Mouse (Mus musculus) hindbrain, embryonic 16.5 days (tissue): ENCODE measurements around the gene Gas7. TPM values are rescaled to one million over a fixed set of nuclear protein-coding genes. Genes with fewer than 3 reads are reported as not detected.

ENCODE experiments used
- ATAC-seq: fragments of 200-750 bp; cut with Nextera tagmentation; 2 replicates; pipeline ENCODE4 v1.8.0; 2017; ENCODE audit warnings: moderate TSS enrichment, moderate library complexity
- H3K27ac ChIP-seq: fragments of 300-500 bp; sonication (generic); 2 replicates; pipeline ENCODE4 v1.5.1; 2014; ENCODE audit warnings: low read depth, mild to moderate bottlenecking, control low read depth, low read length, moderate library complexity
- H3K27me3 ChIP-seq: fragments of 300-500 bp; sonication (generic); replicated peaks from 2 replicates; pipeline ENCODE4 v1.6.1; 2014; ENCODE audit warnings: low read length; ENCODE audit not compliant: control insufficient read depth, insufficient read depth
- H3K36me3 ChIP-seq: fragments of 300-500 bp; sonication (generic); 2 replicates; pipeline ENCODE4 v1.6.1; 2014; ENCODE audit warnings: mild to moderate bottlenecking, low read length, moderate library complexity, mixed read lengths; ENCODE audit not compliant: control insufficient read depth, insufficient read depth
- H3K4me1 ChIP-seq: fragments of 300-500 bp; sonication (generic); 2 replicates; pipeline ENCODE4 v1.6.1; 2014; ENCODE audit warnings: low read depth, low read length; ENCODE audit not compliant: control insufficient read depth, insufficient read depth
- H3K4me2 ChIP-seq: fragments of 300-500 bp; sonication (generic); 2 replicates; pipeline ENCODE4 v1.6.1; 2014; ENCODE audit warnings: mild to moderate bottlenecking, low read length, control low read depth, moderate library complexity
- H3K4me3 ChIP-seq: fragments of 300-500 bp; sonication (generic); 2 replicates; pipeline ENCODE4 v1.5.1; 2014; ENCODE audit warnings: mild to moderate bottlenecking, low read length, control low read depth, moderate library complexity
- H3K9ac ChIP-seq: fragments of 300-500 bp; sonication (generic); 2 replicates; pipeline ENCODE4 v1.6.1; 2014; ENCODE audit warnings: low read depth, mild to moderate bottlenecking, control low read depth, low read length, moderate library complexity
- H3K9me3 ChIP-seq: fragments of 300-500 bp; sonication (generic); 2 replicates; pipeline ENCODE4 v1.6.1; 2014; ENCODE audit warnings: mild to moderate bottlenecking, low read length, moderate library complexity; ENCODE audit not compliant: control insufficient read depth
- WGBS: fragments of 180-500 bp; shearing (Covaris S2); extraction: QIAGEN DNeasy Blood & Tissue Kit; methylation state at CpG from one replicate; pipeline ENCODE4 v1.1.7; 2014; 5-methylcytosine and 5-hydroxymethylcytosine counted together
- polyA plus RNA-seq: library from polyadenylated mRNA; unstranded; fragments of >200 nt; fragmentation: Nextera tagmentation; extraction: Ambion mirVana; gene quantifications from 2 replicates; pipeline ENCODE4 v1.2.1, GENCODE M21; 2015

The Gas7 gene
- polyA plus RNA-seq, 1 experiment from 2014 or later = 34.8 TPM

DNA sequence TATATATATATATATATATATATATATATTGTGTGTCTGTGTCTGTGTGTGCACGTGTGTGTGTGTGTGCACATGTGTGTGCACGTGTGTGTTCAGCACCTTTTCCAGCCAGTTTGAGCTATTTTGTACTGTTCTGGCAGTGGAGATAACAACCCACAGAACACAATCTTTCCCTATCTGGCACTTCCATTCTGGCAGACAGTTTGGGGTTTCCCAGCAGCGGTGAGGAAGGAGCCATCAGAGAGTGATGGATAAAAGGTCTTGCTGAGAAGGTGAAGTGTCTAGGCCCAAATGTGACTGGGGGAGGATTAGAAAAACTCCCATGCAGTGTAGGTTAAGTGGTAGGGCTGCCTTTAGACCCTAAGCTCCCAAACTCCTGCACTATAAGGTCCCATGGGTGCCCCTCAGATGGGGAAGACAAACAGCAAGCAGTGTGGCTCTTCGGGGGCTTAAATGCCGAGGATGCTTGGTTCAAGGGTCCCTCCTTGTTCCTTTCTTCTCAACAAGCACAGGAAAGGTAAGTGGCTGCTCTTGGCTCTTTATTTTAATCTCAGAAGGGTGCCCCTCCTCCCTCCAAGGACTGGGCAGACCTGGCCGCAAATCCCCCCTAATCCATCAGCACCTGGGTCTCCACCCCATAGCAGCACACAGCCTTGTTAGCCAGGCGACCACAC lies 239.6 kb downstream of the Gas7 start, which contains the start of gene Rcvrn:
Gene Rcvrn, plus strand, starts transcription at position 624 of the 674 bp plus-strand sequence.
- no peaks in the 10 kb centered on the region for H3K4me1 ChIP-seq
- no peak for ATAC-seq
- no peaks in the 10 kb centered on the region for H3K27me3 ChIP-seq
- no peak within 1 kb of the TSS for H3K9ac ChIP-seq
- H3K27ac ChIP-seq = no peak within 1 kb of the TSS
- 65% methylated on average over 7 of the region's 7 CpGs for WGBS
- no peak within 1 kb of the TSS; the same call in 1 of the 2 replicates for H3K4me2 ChIP-seq
- H3K36me3 ChIP-seq = no peaks in the 10 kb centered on the region
- H3K9me3 ChIP-seq = no peaks in the 10 kb centered on the region; the same call in 1 of the 2 replicates
- no peak within 1 kb of the TSS for H3K4me3 ChIP-seq

DNA sequence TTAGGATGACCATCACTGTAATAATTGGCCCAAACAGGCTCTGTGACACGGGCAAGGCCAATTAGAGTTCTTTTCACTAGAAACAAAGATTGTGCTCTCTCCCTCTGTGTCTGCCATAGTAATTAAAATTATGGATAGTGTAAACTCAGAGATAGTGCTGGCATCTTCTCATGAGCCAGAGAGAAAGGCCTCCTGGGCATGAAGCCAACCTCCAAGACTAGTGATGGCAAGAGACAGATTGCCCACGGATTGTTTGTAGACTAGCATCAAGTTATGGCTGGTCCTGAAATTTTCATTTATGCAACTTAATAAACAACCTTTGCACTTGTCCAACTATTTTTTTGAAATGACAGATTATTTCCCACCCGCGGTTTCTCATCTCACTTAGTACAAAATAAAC lies 257.7 kb downstream of the Gas7 start:
- WGBS = 80% methylated on average over 4 of the region's 4 CpGs
- H3K4me2 ChIP-seq = no peak overlapping the region
- no peak overlapping the region for H3K4me3 ChIP-seq
- H3K36me3 ChIP-seq = no peaks in the 10 kb centered on the region
- H3K27me3 ChIP-seq = no peaks in the 10 kb centered on the region
- ATAC-seq = no peak
- H3K9me3 ChIP-seq = no peaks in the 10 kb centered on the region
- H3K4me1 ChIP-seq = no peaks in the 10 kb centered on the region
- no peak overlapping the region for H3K27ac ChIP-seq
- H3K9ac ChIP-seq = no peak overlapping the region

DNA sequence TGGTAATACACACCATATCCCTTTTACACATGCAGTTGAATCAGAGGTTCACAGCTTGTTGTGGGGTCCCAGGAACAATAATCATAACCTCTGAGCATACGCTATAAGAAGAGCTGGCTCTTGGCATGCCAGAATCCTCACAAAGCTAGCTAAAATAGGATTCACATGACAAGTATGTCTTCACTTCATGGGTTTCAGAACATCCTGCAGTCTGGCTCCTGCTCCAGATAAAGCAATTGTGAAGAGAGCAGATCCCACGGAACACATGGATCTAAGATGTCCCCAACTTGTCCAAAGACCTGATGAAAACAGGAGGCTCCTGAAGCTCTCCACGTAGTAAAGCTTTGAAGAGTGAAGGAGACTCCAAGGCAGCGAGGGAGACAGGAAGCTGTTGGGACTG lies 260.1 kb downstream of the Gas7 start:
- Histone ChIP-seq H3K4me2 (no peak overlapping the region), H3K4me1 (no peaks in the 10 kb centered on the region), H3K27me3 (no peaks in the 10 kb centered on the region), H3K4me3 (no peak overlapping the region), H3K27ac (no peak overlapping the region), H3K9ac (no peak overlapping the region), H3K36me3 (no peaks in the 10 kb centered on the region), H3K9me3 (no peaks in the 10 kb centered on the region)
- ATAC-seq = no peak
- WGBS = 91% methylated on average over 4 of the region's 4 CpGs

DNA sequence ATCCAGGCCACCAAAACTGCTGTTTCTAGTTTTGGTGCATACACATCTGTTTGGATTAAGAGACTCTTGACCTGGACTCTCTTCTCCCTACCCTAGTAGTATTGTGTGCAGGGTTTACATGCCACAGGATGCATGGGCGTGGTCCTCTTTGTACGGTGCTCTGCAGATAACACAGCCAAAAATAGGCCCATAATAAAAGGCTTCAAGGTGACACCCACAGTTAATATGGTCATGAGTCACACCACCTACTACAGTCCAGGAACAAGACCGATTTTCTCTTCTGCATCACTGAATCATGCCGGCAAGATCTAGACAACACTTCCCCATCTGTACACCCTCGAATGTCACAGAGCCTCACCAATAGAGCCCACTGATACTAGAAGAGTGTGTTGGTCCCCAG lies 266.2 kb downstream of the Gas7 start:
- Histone ChIP-seq H3K4me1 (no peaks in the 10 kb centered on the region), H3K4me2 (no peak overlapping the region), H3K4me3 (no peak overlapping the region), H3K9me3 (no peaks in the 10 kb centered on the region), H3K9ac (no peak overlapping the region), H3K27me3 (no peaks in the 10 kb centered on the region), H3K36me3 (no peaks in the 10 kb centered on the region), H3K27ac (no peak overlapping the region)
- WGBS = 92% methylated on average over 5 of the region's 5 CpGs
- ATAC-seq = no peak

DNA sequence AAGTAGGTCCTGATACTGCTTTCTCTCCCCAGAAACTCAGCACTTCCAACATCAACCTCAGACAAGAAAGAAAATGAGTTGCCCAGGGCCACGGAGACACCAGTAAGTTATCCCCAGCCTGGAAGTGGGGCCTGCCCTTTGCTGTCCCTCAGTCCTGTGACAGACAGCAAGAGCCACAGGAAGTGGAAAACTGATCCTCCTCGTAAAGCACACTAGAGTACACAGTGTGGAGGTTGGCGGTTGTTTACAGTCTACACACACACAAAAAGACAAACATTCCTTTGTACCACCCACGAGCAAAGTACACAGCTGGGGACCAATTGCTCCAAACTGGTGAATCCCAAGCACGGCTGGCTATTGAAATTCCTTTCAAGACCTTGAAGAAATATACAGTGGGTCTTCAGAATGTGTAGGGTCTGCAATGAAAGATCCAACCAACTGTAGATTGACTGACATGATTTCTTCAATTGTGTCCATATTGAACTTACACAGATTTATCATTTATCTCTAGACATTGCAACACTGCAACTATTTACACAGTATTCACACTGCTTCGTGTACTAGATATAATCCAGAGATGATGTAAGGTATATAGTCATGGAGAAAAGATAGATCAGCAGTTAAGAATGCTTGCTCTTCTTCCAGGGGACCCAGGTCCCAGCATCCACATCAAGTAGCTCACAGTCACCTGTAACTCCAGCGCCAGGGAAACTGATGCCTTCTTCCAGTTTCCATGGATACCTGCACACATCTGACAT lies 267.3 kb downstream of the Gas7 start:
- no peaks in the 10 kb centered on the region for H3K4me1 ChIP-seq
- no peaks in the 10 kb centered on the region for H3K9me3 ChIP-seq
- H3K4me3 ChIP-seq = no peak overlapping the region
- H3K27ac ChIP-seq = no peak overlapping the region
- no peaks in the 10 kb centered on the region for H3K27me3 ChIP-seq
- no peak overlapping the region for H3K9ac ChIP-seq
- no peak overlapping the region for H3K4me2 ChIP-seq
- WGBS = 60% methylated on average over 7 of the region's 7 CpGs
- no peaks in the 10 kb centered on the region for H3K36me3 ChIP-seq
- ATAC-seq = no peak

DNA sequence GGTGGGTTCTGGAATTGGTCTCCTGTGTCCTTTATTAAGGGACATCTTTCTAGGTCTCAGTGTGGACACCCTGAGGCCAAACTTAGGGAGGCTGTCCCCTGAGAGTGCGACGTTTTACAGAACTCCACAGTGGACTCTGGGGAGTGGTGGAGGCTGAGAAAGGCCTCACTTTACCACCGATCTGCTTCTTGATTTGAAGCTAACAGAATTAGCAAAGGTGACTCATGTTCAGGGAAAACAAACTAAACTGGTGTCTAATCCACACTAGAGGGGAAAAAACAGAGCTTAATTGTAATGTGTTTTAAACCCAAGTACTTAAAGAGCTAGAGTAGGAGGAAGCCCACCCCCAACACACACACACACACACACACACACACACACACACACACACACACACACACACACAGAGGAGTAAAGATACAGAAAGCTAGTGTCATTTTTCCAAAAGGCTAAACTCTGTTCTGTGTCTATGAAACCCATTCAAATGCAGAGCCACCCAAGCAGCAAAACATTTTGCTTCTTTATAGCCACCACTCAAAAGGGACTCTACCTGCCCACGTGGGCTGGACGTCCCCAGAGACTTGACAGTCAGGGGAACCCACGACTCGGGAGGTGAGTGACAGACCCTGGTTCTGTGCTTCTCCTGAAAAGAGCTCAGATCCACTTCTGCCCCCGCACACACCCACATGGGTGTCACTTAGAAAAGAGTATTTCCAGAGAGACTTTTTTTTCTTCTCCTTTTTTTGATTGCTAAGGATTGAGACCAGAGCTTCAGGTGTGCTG lies 268.2 kb downstream of the Gas7 start:
- Histone ChIP-seq H3K27me3 (no peaks in the 10 kb centered on the region), H3K4me3 (no peak overlapping the region), H3K4me1 (no peaks in the 10 kb centered on the region), H3K36me3 (no peaks in the 10 kb centered on the region), H3K9me3 (no peaks in the 10 kb centered on the region), H3K27ac (no peak overlapping the region), H3K4me2 (no peak overlapping the region), H3K9ac (no peak overlapping the region)
- 74% methylated on average over 8 of the region's 8 CpGs for WGBS
- no peak for ATAC-seq

DNA sequence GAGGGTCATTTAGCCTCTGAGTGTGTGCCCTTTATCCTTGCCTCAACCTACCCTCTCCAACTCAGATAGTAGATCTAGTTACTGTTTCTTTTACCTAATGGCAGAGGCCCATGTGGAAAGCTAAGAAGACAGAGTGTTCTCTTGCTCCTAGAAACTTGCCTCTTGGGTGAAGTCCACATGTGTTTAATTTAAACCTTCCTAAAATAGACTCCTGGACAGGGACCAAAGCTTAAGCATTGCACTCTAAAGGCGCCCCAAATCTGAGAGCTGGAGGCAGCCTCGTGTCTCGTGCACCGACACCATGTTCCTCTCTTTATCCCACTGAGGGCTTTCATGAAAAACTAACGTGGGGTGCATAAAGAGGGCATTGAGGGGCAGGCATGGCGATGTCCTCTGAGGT lies 271.9 kb downstream of the Gas7 start:
- no peaks in the 10 kb centered on the region for H3K27me3 ChIP-seq
- H3K4me2 ChIP-seq = no peak overlapping the region
- no peak overlapping the region for H3K4me3 ChIP-seq
- WGBS = 83% methylated on average over 6 of the region's 6 CpGs
- H3K4me1 ChIP-seq = no peaks in the 10 kb centered on the region
- ATAC-seq = no peak
- H3K36me3 ChIP-seq = no peaks in the 10 kb centered on the region
- no peak overlapping the region for H3K9ac ChIP-seq
- H3K9me3 ChIP-seq = no peaks in the 10 kb centered on the region
- H3K27ac ChIP-seq = no peak overlapping the region

DNA sequence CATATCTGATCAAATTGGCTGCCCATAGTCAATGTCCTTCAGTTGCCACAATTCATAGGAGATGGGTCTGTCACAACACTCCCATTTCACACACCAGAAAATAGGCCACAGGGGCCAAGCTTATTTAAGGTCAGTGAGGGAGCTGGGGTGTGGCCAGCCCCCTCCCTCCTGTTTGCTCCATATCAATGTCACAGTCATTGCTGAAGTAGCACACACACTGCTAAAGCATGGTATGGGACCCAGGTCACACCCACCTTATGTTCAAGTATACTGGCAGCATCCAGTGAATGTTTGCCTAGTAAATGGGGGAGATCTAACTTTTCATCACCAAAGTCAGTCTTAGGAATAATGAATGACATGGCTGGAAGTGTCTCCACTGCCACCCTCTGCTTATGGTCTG lies 273.5 kb downstream of the Gas7 start:
- H3K9me3 ChIP-seq = no peaks in the 10 kb centered on the region
- H3K27me3 ChIP-seq = no peaks in the 10 kb centered on the region
- no peak overlapping the region for H3K27ac ChIP-seq
- H3K4me3 ChIP-seq = no peak overlapping the region
- no peaks in the 10 kb centered on the region for H3K4me1 ChIP-seq
- no peaks in the 10 kb centered on the region for H3K36me3 ChIP-seq
- ATAC-seq = no peak
- H3K9ac ChIP-seq = no peak overlapping the region
- no peak overlapping the region for H3K4me2 ChIP-seq

DNA sequence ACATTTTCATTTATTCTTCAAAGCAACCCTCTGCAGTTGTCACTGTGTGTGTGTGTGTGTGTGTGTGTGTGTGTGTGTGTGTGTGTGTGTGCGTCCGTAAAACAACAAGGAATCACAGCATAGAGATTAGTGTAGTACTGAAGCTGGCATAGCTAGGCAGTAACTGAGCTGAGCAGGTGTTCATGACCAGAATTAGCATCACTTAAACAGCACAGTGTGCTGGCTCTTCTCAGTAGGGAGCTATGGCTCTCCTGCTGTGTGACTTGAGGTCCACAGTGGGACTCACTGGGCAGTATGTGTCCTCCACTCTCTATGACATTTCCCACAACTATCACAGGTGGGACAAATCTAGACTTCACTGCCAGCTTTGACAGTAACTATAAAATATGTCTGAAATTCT lies 275.8 kb downstream of the Gas7 start:
- H3K9ac ChIP-seq = no peak overlapping the region
- no peaks in the 10 kb centered on the region for H3K27me3 ChIP-seq
- H3K4me3 ChIP-seq = no peak overlapping the region
- no peaks in the 10 kb centered on the region for H3K36me3 ChIP-seq
- H3K4me2 ChIP-seq = no peak overlapping the region
- H3K9me3 ChIP-seq = no peaks in the 10 kb centered on the region
- WGBS = 100% methylated on average over 2 of the region's 2 CpGs
- no peak overlapping the region for H3K27ac ChIP-seq
- ATAC-seq = no peak
- no peaks in the 10 kb centered on the region for H3K4me1 ChIP-seq
